In the genomic region with DNA sequence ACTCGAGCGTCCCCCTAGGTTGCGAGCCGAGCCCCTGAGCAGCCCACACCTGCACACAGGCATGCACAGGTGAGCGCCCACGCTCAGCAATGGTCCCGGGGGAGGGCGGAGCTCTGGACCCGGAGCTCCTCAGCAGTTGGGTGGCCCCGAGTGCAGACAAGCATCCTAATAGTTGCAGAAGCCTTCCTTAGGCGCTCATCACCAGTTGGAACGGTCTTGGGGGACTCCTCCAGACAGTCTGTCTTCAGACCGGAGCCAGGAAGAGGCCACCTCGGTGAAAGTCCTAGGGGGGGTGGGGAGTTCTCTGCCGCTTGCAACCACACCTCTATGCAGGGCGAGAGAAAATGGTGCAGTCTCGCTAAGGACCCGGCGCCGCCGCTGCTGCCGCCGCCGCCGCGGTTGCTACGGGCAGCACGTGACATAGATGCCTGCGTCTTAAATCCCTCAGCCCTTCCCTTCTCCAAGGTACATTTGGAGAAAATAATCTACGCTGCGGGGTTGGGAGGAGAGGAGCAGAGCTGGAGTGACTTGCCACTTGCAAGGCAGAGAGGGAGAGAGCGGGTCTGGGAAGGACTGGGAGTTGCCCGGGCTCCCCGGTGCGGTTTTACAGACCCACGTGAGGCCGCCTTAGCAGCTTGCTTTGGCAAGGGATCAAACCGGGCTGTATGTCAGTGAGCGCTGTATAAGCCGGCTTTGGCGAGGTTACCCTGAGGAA, we compare ENCODE assay signal across 7 mouse cellular contexts.
DNase-seq lines count a peak whose midpoint lies in the region; ATAC-seq lines count a peak whose summit lies in the region.

No protein-coding gene starts in this region.

- H3K4me1 ChIP-seq in embryonic facial prominence, embryonic 10.5 days, result peaks cover 17% of the 10 kb centered on the region
- H3K4me1 ChIP-seq in limb, embryonic 12.5 days (replicated peaks), result peaks cover 4% of the 10 kb centered on the region; the same call in 1 of the 2 replicates
- peaks cover 30% of the 10 kb centered on the region for H3K4me1 ChIP-seq in midbrain, embryonic 13.5 days (replicated peaks)
- peaks cover 8% of the 10 kb centered on the region for H3K4me1 ChIP-seq in stomach, embryonic 16.5 days (ENCODE audit: control insufficient read depth, insufficient read depth, low read length)

- peak; percentile 88 for ATAC-seq in limb, embryonic 12.5 days (ENCODE audit: insufficient number of reproducible peaks, insufficient read depth, low FRiP score, low TSS enrichment, low read depth)
- ATAC-seq in midbrain, embryonic 13.5 days, result peak; percentile 93
- ATAC-seq in stomach, embryonic 16.5 days (ENCODE audit: insufficient read depth, low FRiP score), result peak; percentile 86

- peak overlapping the region; percentile 77 for H3K4me3 ChIP-seq in embryonic facial prominence, embryonic 10.5 days
- H3K4me3 ChIP-seq in limb, embryonic 12.5 days (replicated peaks), result peak overlapping the region; percentile 62
- H3K4me3 ChIP-seq in midbrain, embryonic 13.5 days (replicated peaks), result peak overlapping the region; percentile 53
- peak overlapping the region; percentile 67 for H3K4me3 ChIP-seq in stomach, embryonic 16.5 days (replicated peaks; ENCODE audit: low read length)

- H3K9ac ChIP-seq in limb, embryonic 12.5 days (replicated peaks), result peak overlapping the region; percentile 62
- peak overlapping the region; percentile 64 for H3K9ac ChIP-seq in midbrain, embryonic 13.5 days (replicated peaks)
- peak overlapping the region; percentile 72 for H3K9ac ChIP-seq in stomach, embryonic 16.5 days (ENCODE audit: low read length)

- H3K27ac ChIP-seq in embryonic facial prominence, embryonic 10.5 days (replicated peaks), result peak overlapping the region; percentile 54
- no peak overlapping the region for H3K27ac ChIP-seq in limb, embryonic 12.5 days
- H3K27ac ChIP-seq in midbrain, embryonic 13.5 days, result peak overlapping the region; percentile 33
- no peak overlapping the region for H3K27ac ChIP-seq in stomach, embryonic 16.5 days (ENCODE audit: low read length)

- peak overlapping the region; percentile 99 for H3K4me2 ChIP-seq in limb, embryonic 12.5 days
- peak overlapping the region; percentile 88 for H3K4me2 ChIP-seq in midbrain, embryonic 13.5 days (replicated peaks)
- peak overlapping the region; percentile 99 for H3K4me2 ChIP-seq in stomach, embryonic 16.5 days (ENCODE audit: low read depth, low read length)

- under 1% methylated on average over 41 of the region's 41 CpGs for WGBS in embryonic facial prominence, embryonic 10.5 days
- WGBS in limb, embryonic 12.5 days, result under 1% methylated on average over 41 of the region's 41 CpGs
- under 1% methylated on average over 41 of the region's 41 CpGs for WGBS in midbrain, embryonic 13.5 days
- under 1% methylated on average over 41 of the region's 41 CpGs for WGBS in stomach, embryonic 16.5 days

- peaks cover 56% of the 10 kb centered on the region for H3K27me3 ChIP-seq in embryonic facial prominence, embryonic 10.5 days (replicated peaks; ENCODE audit: low read depth, poor library complexity, severe bottlenecking)
- peaks cover 31% of the 10 kb centered on the region for H3K27me3 ChIP-seq in limb, embryonic 12.5 days
- peaks cover 9% of the 10 kb centered on the region for H3K27me3 ChIP-seq in midbrain, embryonic 13.5 days
- H3K27me3 ChIP-seq in stomach, embryonic 16.5 days (ENCODE audit: control insufficient read depth, insufficient read depth, low read length), result no peaks in the 10 kb centered on the region; the same call in 1 of the 2 replicates

- H3K9me3 ChIP-seq in embryonic facial prominence, embryonic 10.5 days, result no peaks in the 10 kb centered on the region
- no peaks in the 10 kb centered on the region for H3K9me3 ChIP-seq in limb, embryonic 12.5 days
- no peaks in the 10 kb centered on the region for H3K9me3 ChIP-seq in midbrain, embryonic 13.5 days
- no peaks in the 10 kb centered on the region for H3K9me3 ChIP-seq in stomach, embryonic 16.5 days (replicated peaks; ENCODE audit: control insufficient read depth, low read length)

- H3K36me3 ChIP-seq in embryonic facial prominence, embryonic 10.5 days (replicated peaks), result no peaks in the 10 kb centered on the region
- no peaks in the 10 kb centered on the region for H3K36me3 ChIP-seq in limb, embryonic 12.5 days
- no peaks in the 10 kb centered on the region for H3K36me3 ChIP-seq in midbrain, embryonic 13.5 days
- H3K36me3 ChIP-seq in stomach, embryonic 16.5 days (ENCODE audit: control insufficient read depth, insufficient read depth, low read length), result no peaks in the 10 kb centered on the region

- DNase-seq in adrenal gland, postnatal 14 days, result peak; percentile 58
- DNase-seq in embryonic facial prominence, embryonic 10.5 days (ENCODE audit: low spot score), result peak; percentile 77
- peak; percentile 66 to 70 for DNase-seq in heart, adult 18-20 months
- peak; percentile 24 to 36 for DNase-seq in kidney, adult 8-10 months

Comparison
In these comparisons a context has a peak if more than half of its experiments do, and no peak if none do; other contexts are left out.
1. H3K27ac ChIP-seq: peak in embryonic facial prominence, embryonic 10.5 days (single experiment) and midbrain, embryonic 13.5 days (single experiment); none in limb, embryonic 12.5 days (single experiment) and stomach, embryonic 16.5 days (single experiment).
2. Peak in every context shown above with its lines, with median percentiles within 50 percentile points of each other: DNase-seq, H3K4me3 ChIP-seq, ATAC-seq, H3K4me2 ChIP-seq and H3K9ac ChIP-seq.